Mouse (Mus musculus): ENCODE data around the gene Stn1. TPM values are rescaled to one million over a fixed set of nuclear protein-coding genes. Genes with fewer than 3 reads are reported as not detected.

The Stn1 gene
- polyA plus RNA-seq, 1 experiment from 2014 or later = 7.2 TPM

GRCm38 (mm10) chr19:47508191-47508590 lies 29.1 kb downstream of the Stn1 start:
- Histone ChIP-seq H3K4me1 (ENCODE audit: control insufficient read depth, low read depth, low read length) (peaks cover 41% of the 10 kb centered on the region), H3K9ac (ENCODE audit: low read depth, low read length) (peak overlapping the region; percentile 7; the same call in 1 of the 2 replicates), H3K36me3 (ENCODE audit: control insufficient read depth, insufficient read depth) (no peaks in the 10 kb centered on the region), H3K27me3 (ENCODE audit: control insufficient read depth, insufficient read depth, low read depth, low read length) (no peaks in the 10 kb centered on the region), H3K27ac (ENCODE audit: low read length) (peak overlapping the region; percentile 10), H3K4me3 (ENCODE audit: low read depth, low read length) (peak overlapping the region; percentile 3; the same call in 1 of the 2 replicates), H3K9me3 (replicated peaks; ENCODE audit: control insufficient read depth, low read length) (no peaks in the 10 kb centered on the region), H3K4me2 (ENCODE audit: low read depth, low read length) (peak overlapping the region; percentile 47)
- WGBS (ENCODE audit: insufficient replicate concordance) = 11% methylated on average over 3 of the region's 3 CpGs
- no peak for ATAC-seq (ENCODE audit: low read depth)

- no peak for ATAC-seq (ENCODE audit: low read depth)
- H3K9me3 ChIP-seq (replicated peaks; ENCODE audit: control insufficient read depth, low read length) = no peaks in the 10 kb centered on the region
Measured at GRCm38 (mm10) chr19:47507128-47508121, 29.9 kb downstream of the Stn1 start.

GRCm38 (mm10) chr19:47503625-47504024 lies 33.7 kb downstream of the Stn1 start:
- no peak overlapping the region for H3K4me3 ChIP-seq (ENCODE audit: low read depth, low read length)
- H3K27me3 ChIP-seq (ENCODE audit: control insufficient read depth, insufficient read depth, low read depth, low read length) = no peaks in the 10 kb centered on the region
- H3K9ac ChIP-seq (ENCODE audit: low read depth, low read length) = no peak overlapping the region
- H3K4me1 ChIP-seq (ENCODE audit: control insufficient read depth, low read depth, low read length) = peaks cover 14% of the 10 kb centered on the region
- no peak for ATAC-seq (ENCODE audit: low read depth)
- H3K9me3 ChIP-seq (replicated peaks; ENCODE audit: control insufficient read depth, low read length) = no peaks in the 10 kb centered on the region
- WGBS (ENCODE audit: insufficient replicate concordance) = 53% methylated on average over 4 of the region's 4 CpGs
- no peak overlapping the region for H3K27ac ChIP-seq (ENCODE audit: low read length)
- no peaks in the 10 kb centered on the region for H3K36me3 ChIP-seq (ENCODE audit: control insufficient read depth, insufficient read depth)
- no peak overlapping the region for H3K4me2 ChIP-seq (ENCODE audit: low read depth, low read length)

More at GRCm38 (mm10) chr19:47507128-47508121, 29.9 kb downstream of the Stn1 start:
- Histone ChIP-seq H3K27ac (ENCODE audit: low read length) (peak overlapping the region; percentile 26), H3K4me1 (ENCODE audit: control insufficient read depth, low read depth, low read length) (peaks cover 41% of the 10 kb centered on the region), H3K36me3 (ENCODE audit: control insufficient read depth, insufficient read depth) (no peaks in the 10 kb centered on the region), H3K4me2 (ENCODE audit: low read depth, low read length) (peak overlapping the region; percentile 47), H3K9ac (ENCODE audit: low read depth, low read length) (no peak overlapping the region), H3K4me3 (ENCODE audit: low read depth, low read length) (peak overlapping the region; percentile 3; the same call in 1 of the 2 replicates), H3K27me3 (ENCODE audit: control insufficient read depth, insufficient read depth, low read depth, low read length) (no peaks in the 10 kb centered on the region)
- WGBS (ENCODE audit: insufficient replicate concordance) = 27% methylated on average over 27 of the region's 27 CpGs

- no peaks in the 10 kb centered on the region for H3K27me3 ChIP-seq (ENCODE audit: control insufficient read depth, insufficient read depth, low read depth, low read length)
- H3K4me3 ChIP-seq (ENCODE audit: low read depth, low read length) = no peak overlapping the region
- no peaks in the 10 kb centered on the region for H3K36me3 ChIP-seq (ENCODE audit: control insufficient read depth, insufficient read depth)
- H3K4me2 ChIP-seq (ENCODE audit: low read depth, low read length) = no peak overlapping the region
- peaks cover 3% of the 10 kb centered on the region for H3K4me1 ChIP-seq (ENCODE audit: control insufficient read depth, low read depth, low read length)
- ATAC-seq (ENCODE audit: low read depth) = no peak
- WGBS (ENCODE audit: insufficient replicate concordance) = 52% methylated on average over 8 of the region's 8 CpGs
- no peak overlapping the region for H3K27ac ChIP-seq (ENCODE audit: low read length)
- no peak overlapping the region for H3K9ac ChIP-seq (ENCODE audit: low read depth, low read length)
- no peaks in the 10 kb centered on the region for H3K9me3 ChIP-seq (replicated peaks; ENCODE audit: control insufficient read depth, low read length)
Measured at GRCm38 (mm10) chr19:47502563-47502962, 34.7 kb downstream of the Stn1 start.

GRCm38 (mm10) chr19:47500389-47501011 lies 36.8 kb downstream of the Stn1 start:
- ATAC-seq (ENCODE audit: low read depth) = no peak
- Histone ChIP-seq H3K4me3 (ENCODE audit: low read depth, low read length) (no peak overlapping the region), H3K27me3 (ENCODE audit: control insufficient read depth, insufficient read depth, low read depth, low read length) (no peaks in the 10 kb centered on the region), H3K9me3 (replicated peaks; ENCODE audit: control insufficient read depth, low read length) (no peaks in the 10 kb centered on the region), H3K4me2 (ENCODE audit: low read depth, low read length) (no peak overlapping the region), H3K9ac (ENCODE audit: low read depth, low read length) (no peak overlapping the region), H3K4me1 (ENCODE audit: control insufficient read depth, low read depth, low read length) (no peaks in the 10 kb centered on the region), H3K27ac (ENCODE audit: low read length) (no peak overlapping the region), H3K36me3 (ENCODE audit: control insufficient read depth, insufficient read depth) (no peaks in the 10 kb centered on the region)
- 67% methylated on average over 11 of the region's 11 CpGs for WGBS (ENCODE audit: insufficient replicate concordance)

- H3K4me1 ChIP-seq (ENCODE audit: control insufficient read depth, low read depth, low read length) = no peaks in the 10 kb centered on the region
- no peaks in the 10 kb centered on the region for H3K36me3 ChIP-seq (ENCODE audit: control insufficient read depth, insufficient read depth)
- H3K4me2 ChIP-seq (ENCODE audit: low read depth, low read length) = no peak overlapping the region
- no peak overlapping the region for H3K27ac ChIP-seq (ENCODE audit: low read length)
- ATAC-seq (ENCODE audit: low read depth) = no peak
- no peaks in the 10 kb centered on the region for H3K27me3 ChIP-seq (ENCODE audit: control insufficient read depth, insufficient read depth, low read depth, low read length)
- no peak overlapping the region for H3K9ac ChIP-seq (ENCODE audit: low read depth, low read length)
- no peak overlapping the region for H3K4me3 ChIP-seq (ENCODE audit: low read depth, low read length)
- 68% methylated on average over 5 of the region's 5 CpGs for WGBS (ENCODE audit: insufficient replicate concordance)
- no peaks in the 10 kb centered on the region for H3K9me3 ChIP-seq (replicated peaks; ENCODE audit: control insufficient read depth, low read length)
Measured at GRCm38 (mm10) chr19:47499841-47500240, 37.5 kb downstream of the Stn1 start.

GRCm38 (mm10) chr19:47498942-47499341 lies 38.4 kb downstream of the Stn1 start:
- Histone ChIP-seq H3K27ac (ENCODE audit: low read length) (no peak overlapping the region), H3K4me2 (ENCODE audit: low read depth, low read length) (no peak overlapping the region), H3K4me3 (ENCODE audit: low read depth, low read length) (no peak overlapping the region), H3K27me3 (ENCODE audit: control insufficient read depth, insufficient read depth, low read depth, low read length) (no peaks in the 10 kb centered on the region), H3K4me1 (ENCODE audit: control insufficient read depth, low read depth, low read length) (no peaks in the 10 kb centered on the region), H3K9me3 (replicated peaks; ENCODE audit: control insufficient read depth, low read length) (no peaks in the 10 kb centered on the region), H3K36me3 (ENCODE audit: control insufficient read depth, insufficient read depth) (no peaks in the 10 kb centered on the region), H3K9ac (ENCODE audit: low read depth, low read length) (no peak overlapping the region)
- 66% methylated on average over 4 of the region's 4 CpGs for WGBS (ENCODE audit: insufficient replicate concordance)
- ATAC-seq (ENCODE audit: low read depth) = no peak

GRCm38 (mm10) chr19:47497736-47498135 lies 39.6 kb downstream of the Stn1 start:
- H3K4me3 ChIP-seq (ENCODE audit: low read depth, low read length) = no peak overlapping the region
- H3K9ac ChIP-seq (ENCODE audit: low read depth, low read length) = no peak overlapping the region
- no peaks in the 10 kb centered on the region for H3K4me1 ChIP-seq (ENCODE audit: control insufficient read depth, low read depth, low read length)
- H3K27ac ChIP-seq (ENCODE audit: low read length) = no peak overlapping the region
- ATAC-seq (ENCODE audit: low read depth) = no peak
- no peaks in the 10 kb centered on the region for H3K27me3 ChIP-seq (ENCODE audit: control insufficient read depth, insufficient read depth, low read depth, low read length)
- no peak overlapping the region for H3K4me2 ChIP-seq (ENCODE audit: low read depth, low read length)
- no peaks in the 10 kb centered on the region for H3K36me3 ChIP-seq (ENCODE audit: control insufficient read depth, insufficient read depth)
- 69% methylated on average over 6 of the region's 6 CpGs for WGBS (ENCODE audit: insufficient replicate concordance)
- H3K9me3 ChIP-seq (replicated peaks; ENCODE audit: control insufficient read depth, low read length) = no peaks in the 10 kb centered on the region

- no peak overlapping the region for H3K9ac ChIP-seq (ENCODE audit: low read depth, low read length)
- H3K36me3 ChIP-seq (ENCODE audit: control insufficient read depth, insufficient read depth) = no peaks in the 10 kb centered on the region
- H3K27ac ChIP-seq (ENCODE audit: low read length) = no peak overlapping the region
- no peak overlapping the region for H3K4me2 ChIP-seq (ENCODE audit: low read depth, low read length)
- no peak overlapping the region for H3K4me3 ChIP-seq (ENCODE audit: low read depth, low read length)
- H3K9me3 ChIP-seq (replicated peaks; ENCODE audit: control insufficient read depth, low read length) = no peaks in the 10 kb centered on the region
- WGBS (ENCODE audit: insufficient replicate concordance) = 70% methylated on average over 9 of the region's 9 CpGs
- H3K27me3 ChIP-seq (ENCODE audit: control insufficient read depth, insufficient read depth, low read depth, low read length) = no peaks in the 10 kb centered on the region
- H3K4me1 ChIP-seq (ENCODE audit: control insufficient read depth, low read depth, low read length) = no peaks in the 10 kb centered on the region
- ATAC-seq (ENCODE audit: low read depth) = no peak
Measured at GRCm38 (mm10) chr19:47497313-47497712, 40.0 kb downstream of the Stn1 start.

Data from liver, embryonic 16.5 days (tissue).